Mouse (Mus musculus) lung, postnatal 10 days (tissue): ENCODE results near the gene Aamp.
A peak's percentile ranks its signal among the peaks of the same experiment; 100 is the strongest.

ENCODE experiments used
- DNase-seq: peaks from one replicate; pipeline ENCODE4 v3.0.0; 2021

The Aamp gene

DNA sequence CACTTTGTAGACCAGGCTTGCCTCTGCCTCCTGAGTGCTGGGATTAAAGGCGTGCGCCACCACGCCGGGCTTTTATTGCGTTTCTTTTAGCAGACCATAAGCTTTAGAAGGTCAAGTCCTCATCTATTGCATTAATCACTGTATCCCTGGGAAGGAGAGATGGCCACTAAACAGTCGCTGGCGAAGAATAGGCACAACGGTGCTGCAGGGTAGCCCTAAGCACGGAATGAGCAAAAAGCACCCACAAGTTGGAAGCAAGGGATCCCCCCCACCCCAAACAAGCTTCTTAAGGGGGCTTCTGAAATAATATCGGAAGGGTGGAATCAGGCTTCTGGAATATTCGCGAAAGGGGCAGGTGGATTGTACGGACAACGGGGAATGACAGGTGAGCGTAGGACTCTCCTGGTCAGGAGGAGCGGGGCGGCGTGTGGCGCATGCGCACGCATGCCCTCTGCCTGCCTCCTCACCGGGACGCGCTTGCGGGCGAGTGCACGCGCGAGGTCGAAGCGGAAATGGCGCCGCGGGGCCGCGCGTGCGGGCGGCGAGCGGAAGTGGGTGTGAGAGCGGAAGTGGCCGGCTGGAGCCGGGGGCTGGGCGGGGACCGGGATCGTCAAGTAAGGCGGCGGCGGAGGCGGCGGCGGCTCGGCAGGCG lies 48.5 kb downstream of the Aamp start, which contains the start of gene Arpc2:
TSS of gene Arpc2 (plus strand) at position 147 of the 652 bp plus-strand sequence.
- peak; percentile 98 for DNase-seq

DNA sequence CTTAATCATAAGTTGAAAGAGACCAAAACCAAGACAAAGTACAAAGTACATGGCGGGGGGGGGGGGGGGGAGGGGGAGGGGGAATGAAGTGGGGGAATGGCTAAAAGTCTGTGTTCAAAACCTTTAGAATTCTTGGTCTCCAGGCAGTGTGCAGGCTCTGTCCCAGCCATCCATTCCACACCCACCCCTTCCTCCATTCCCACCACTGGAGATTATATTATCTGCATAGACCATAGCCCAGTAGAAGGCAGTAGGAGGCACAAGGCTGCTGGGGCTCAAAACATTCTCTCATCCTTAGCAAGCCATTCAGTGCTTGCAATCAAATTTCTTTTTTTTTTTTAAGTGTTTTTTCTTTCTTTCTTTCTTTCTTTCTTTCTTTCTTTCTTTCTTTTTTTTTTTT lies 53.5 kb downstream of the Aamp start:
- no peak for DNase-seq

DNA sequence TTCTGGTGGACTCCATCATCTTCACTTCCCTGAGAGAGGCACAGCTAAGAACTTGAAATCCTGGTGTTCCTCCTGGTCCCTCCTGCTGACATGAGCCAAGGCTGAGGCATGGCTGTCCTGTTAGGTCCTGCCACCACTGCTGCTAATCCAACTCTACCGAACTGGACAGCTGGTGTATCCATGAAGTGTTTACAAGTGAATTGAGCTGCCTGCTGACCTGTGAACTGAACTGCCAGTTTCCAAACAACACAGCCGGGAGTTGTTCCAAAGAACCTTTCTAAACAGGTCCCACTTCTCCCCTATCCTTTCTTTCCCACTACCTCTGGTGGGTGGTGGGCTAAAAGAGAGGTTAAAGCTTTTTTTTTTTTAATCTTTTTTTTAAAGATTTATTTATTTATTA lies 54.6 kb downstream of the Aamp start:
- no peak for DNase-seq
